Mouse (Mus musculus) limb, embryonic 10.5 days (tissue): ENCODE results near the gene Acss1. TPM values are rescaled to one million over a fixed set of nuclear protein-coding genes. Genes with fewer than 3 reads are reported as not detected.

ENCODE experiments used
- DNase-seq: peaks from one replicate; pipeline ENCODE4 v3.0.0-alpha.2; 2017; ENCODE audit warnings: low spot score
- H3K27ac ChIP-seq: fragments of 300-500 bp; sonication (generic); 2 replicates; pipeline ENCODE4 v1.5.1; 2016; ENCODE audit warnings: mild to moderate bottlenecking
- H3K27me3 ChIP-seq: fragments of 300-500 bp; sonication (generic); 2 replicates; pipeline ENCODE4 v1.6.1; 2016; ENCODE audit warnings: low read depth, mild to moderate bottlenecking; ENCODE audit not compliant: poor library complexity, severe bottlenecking
- H3K36me3 ChIP-seq: fragments of 300-500 bp; sonication (generic); 2 replicates; pipeline ENCODE4 v1.6.1; 2016; ENCODE audit warnings: mild to moderate bottlenecking, moderate library complexity
- H3K4me1 ChIP-seq: fragments of 300-500 bp; sonication (generic); 2 replicates; pipeline ENCODE4 v1.6.1; 2016
- H3K4me3 ChIP-seq: fragments of 300-500 bp; sonication (generic); 2 replicates; pipeline ENCODE4 v1.5.1; 2016; ENCODE audit warnings: mild to moderate bottlenecking, moderate library complexity
- H3K9me3 ChIP-seq: fragments of 300-500 bp; sonication (generic); replicated peaks from 2 replicates; pipeline ENCODE4 v1.6.1; 2016; ENCODE audit warnings: mild to moderate bottlenecking
- WGBS: fragments of 180-500 bp; shearing (Covaris S2); methylation state at CpG from one replicate; pipeline ENCODE4 v1.1.7; 2016; 5-methylcytosine and 5-hydroxymethylcytosine counted together
- polyA plus RNA-seq: library from polyadenylated mRNA; unstranded; fragments of >200 nt; fragmentation: Nextera tagmentation; extraction: Ambion mirVana; gene quantifications from 2 replicates; pipeline ENCODE4 v1.2.1, GENCODE M21; 2016

The Acss1 gene
- polyA plus RNA-seq, 1 experiment from 2014 or later, result 3.4 TPM

DNA sequence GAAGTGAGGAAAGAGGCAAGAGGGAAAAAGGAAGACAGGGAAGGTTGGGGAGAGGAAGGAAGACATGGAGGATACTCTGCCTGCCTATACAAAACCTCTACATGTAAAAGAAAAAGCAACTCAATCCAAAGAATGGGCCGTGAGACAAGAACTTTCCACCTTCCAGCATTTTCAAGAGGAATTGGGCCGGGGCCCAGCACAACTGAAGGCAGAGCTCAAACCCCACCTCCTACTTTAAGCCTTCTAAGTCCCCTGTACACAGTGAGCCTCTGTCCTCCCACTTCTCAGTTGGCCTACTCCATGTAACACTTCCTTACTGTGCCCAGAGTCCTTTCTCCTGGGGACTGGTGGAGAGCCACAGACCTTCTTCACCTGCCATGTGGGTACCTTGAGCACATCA is 6.3 kb downstream of the Acss1 start:
- no peak for DNase-seq
- Histone ChIP-seq H3K36me3 (no peaks in the 10 kb centered on the region), H3K27ac (no peak overlapping the region), H3K27me3 (peaks cover 18% of the 10 kb centered on the region), H3K9me3 (no peaks in the 10 kb centered on the region), H3K4me1 (no peaks in the 10 kb centered on the region), H3K4me3 (no peak overlapping the region)
- 76% methylated on average over 2 of the region's 2 CpGs for WGBS

DNA sequence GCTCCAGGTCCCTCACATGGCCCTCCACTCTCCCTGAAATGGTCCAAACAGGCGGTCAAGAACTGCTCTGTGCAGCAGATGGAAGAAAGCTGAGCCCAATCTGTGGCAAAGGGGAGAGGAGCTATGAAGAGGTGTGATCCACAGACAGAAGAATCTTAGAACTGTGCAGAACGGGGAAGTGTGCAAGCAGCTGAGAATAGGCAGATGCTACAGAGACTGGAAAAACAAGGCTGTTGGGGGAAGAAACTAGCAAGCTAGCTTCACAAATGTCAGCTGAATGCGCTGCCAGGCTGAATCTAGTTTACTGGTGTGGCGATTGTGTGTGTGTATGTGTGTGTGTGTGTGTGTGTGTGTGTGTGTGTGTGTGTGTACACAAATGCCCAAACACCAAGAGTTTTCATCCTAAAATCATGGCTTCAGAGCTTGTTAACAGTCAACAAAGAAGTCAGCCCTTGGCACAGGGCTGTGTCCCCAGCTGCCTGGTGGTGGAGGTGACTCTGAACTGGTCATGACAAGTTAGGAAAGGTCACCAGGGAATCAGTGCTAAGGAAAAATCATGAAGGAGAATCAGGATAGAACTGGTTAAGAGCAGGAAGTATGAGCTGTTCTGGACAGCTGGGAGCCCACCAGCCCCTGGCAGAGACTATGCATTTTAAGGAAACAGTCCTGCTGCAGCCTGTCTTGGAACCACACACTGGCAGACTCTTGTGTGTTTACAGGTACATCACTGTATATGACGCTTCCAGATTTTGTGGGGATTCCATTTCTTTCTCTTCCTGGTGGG is 7.4 kb downstream of the Acss1 start:
- H3K4me3 ChIP-seq, result no peak overlapping the region
- no peak overlapping the region for H3K27ac ChIP-seq
- 88% methylated on average over 5 of the region's 5 CpGs for WGBS
- no peaks in the 10 kb centered on the region for H3K4me1 ChIP-seq
- DNase-seq, result no peak
- H3K27me3 ChIP-seq, result peaks cover 9% of the 10 kb centered on the region; the same call in 1 of the 2 replicates
- no peaks in the 10 kb centered on the region for H3K36me3 ChIP-seq
- H3K9me3 ChIP-seq, result no peaks in the 10 kb centered on the region

DNA sequence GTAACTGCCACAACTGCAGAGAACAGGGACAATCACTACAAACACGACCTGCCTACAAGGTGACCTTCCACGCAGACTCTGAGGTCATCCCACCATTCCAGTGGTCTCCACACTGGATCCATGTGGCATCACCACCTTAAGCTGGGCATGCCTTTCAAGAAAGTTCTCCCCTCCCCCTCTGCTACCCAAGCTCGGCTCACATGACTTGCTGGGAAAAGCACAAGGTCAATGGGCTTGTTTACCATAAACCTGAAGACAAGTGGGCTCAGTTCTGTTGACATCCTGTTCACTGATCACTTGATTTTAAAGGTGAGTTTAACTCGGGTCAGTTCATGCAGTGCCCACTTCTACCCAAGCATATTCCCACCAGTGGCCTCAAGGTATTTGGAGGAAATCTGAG is 8.3 kb downstream of the Acss1 start:
- Histone ChIP-seq H3K36me3 (no peaks in the 10 kb centered on the region), H3K27ac (no peak overlapping the region), H3K4me1 (no peaks in the 10 kb centered on the region), H3K9me3 (no peaks in the 10 kb centered on the region), H3K27me3 (peaks cover under 1% of the 10 kb centered on the region; the same call in 1 of the 2 replicates), H3K4me3 (no peak overlapping the region)
- WGBS, result 60% methylated on average over 4 of the region's 4 CpGs
- DNase-seq, result no peak

DNA sequence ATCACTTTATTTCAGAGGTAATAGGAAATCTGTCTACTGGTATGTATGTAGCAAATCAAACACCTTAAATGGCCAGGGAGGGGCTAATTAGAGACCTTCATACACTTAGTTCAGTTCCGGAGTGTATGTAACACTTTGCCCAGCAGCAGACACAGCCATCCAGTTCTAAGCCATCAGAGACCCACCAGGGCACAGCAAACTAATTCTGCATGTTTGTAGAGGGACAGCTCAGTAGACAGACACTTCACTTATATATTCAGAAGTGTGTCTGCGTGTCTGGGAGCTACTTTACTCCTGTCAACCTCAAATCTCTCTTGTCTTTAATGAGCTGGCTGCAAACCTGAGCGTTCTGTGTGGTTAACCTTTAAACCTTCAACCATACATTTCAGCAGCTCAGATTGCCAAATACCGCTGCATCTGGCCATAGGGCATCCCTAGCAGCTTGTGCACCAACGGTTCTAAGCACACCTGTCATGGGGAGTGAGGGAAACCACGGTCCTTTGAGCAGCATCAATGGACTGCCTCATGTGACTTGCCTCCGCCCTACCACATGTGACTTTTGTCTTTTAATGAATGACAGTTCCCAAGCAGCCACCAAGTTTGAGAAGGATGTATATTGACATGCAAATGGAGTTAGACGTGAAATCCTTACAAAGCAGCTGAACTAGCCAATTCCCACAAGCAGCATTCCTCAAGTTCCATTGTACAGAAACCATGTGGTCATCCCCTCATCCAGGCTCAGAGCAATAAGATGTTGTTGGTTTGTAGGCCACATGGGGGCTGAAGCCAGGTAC is 11.1 kb downstream of the Acss1 start:
- DNase-seq, result no peak
- no peak overlapping the region for H3K27ac ChIP-seq
- no peak overlapping the region for H3K4me3 ChIP-seq
- no peaks in the 10 kb centered on the region for H3K36me3 ChIP-seq
- H3K27me3 ChIP-seq, result no peaks in the 10 kb centered on the region
- no peaks in the 10 kb centered on the region for H3K9me3 ChIP-seq
- WGBS, result 80% methylated on average over 8 of the region's 8 CpGs
- H3K4me1 ChIP-seq, result no peaks in the 10 kb centered on the region

DNA sequence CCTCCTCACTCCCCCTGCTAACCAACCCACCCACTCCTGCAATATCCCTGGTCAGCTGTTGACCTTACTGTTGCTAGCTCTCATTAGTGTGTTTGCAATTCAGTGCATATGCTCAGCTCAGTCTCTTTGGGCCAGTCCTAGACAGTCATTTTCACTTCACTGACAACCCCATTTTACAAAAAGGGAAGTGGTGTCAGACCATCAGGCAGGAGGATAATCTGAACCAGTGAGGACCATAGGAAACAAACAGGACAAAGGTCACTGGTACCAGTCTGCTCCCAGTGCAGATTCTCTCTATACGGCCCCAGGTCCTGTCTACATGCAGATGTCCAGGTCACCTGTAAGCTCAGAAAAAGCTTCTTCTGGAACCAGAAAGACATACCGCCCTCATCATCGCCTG is 12.2 kb downstream of the Acss1 start:
- no peak overlapping the region for H3K4me3 ChIP-seq
- H3K27ac ChIP-seq, result no peak overlapping the region
- H3K9me3 ChIP-seq, result no peaks in the 10 kb centered on the region
- peaks cover 3% of the 10 kb centered on the region for H3K4me1 ChIP-seq
- WGBS, result 94% methylated on average over 3 of the region's 3 CpGs
- DNase-seq, result no peak
- H3K36me3 ChIP-seq, result no peaks in the 10 kb centered on the region
- no peaks in the 10 kb centered on the region for H3K27me3 ChIP-seq

DNA sequence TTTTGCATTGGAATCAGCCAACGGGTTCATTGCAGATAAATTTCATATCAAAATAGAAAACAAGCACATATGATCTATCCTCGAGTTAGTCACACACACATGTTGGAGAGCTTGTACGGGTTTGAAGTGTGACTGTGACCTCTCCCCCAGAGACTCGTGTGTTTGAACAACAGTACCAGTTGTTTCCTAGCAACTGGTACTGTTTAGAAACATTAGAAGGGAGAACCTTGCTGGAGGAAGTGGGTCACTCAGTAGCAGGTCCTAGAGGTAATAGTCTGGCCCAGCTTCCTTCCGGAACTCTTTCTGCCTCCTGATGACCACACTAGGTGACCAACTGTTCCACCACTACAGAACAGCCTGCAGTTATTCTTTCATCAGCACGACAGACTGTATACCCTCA is 13.0 kb downstream of the Acss1 start:
- no peak overlapping the region for H3K27ac ChIP-seq
- H3K36me3 ChIP-seq, result no peaks in the 10 kb centered on the region
- no peaks in the 10 kb centered on the region for H3K9me3 ChIP-seq
- no peaks in the 10 kb centered on the region for H3K27me3 ChIP-seq
- WGBS, result 87% methylated on average over 6 of the region's 6 CpGs
- no peak overlapping the region for H3K4me3 ChIP-seq
- peaks cover 11% of the 10 kb centered on the region for H3K4me1 ChIP-seq
- DNase-seq, result no peak

DNA sequence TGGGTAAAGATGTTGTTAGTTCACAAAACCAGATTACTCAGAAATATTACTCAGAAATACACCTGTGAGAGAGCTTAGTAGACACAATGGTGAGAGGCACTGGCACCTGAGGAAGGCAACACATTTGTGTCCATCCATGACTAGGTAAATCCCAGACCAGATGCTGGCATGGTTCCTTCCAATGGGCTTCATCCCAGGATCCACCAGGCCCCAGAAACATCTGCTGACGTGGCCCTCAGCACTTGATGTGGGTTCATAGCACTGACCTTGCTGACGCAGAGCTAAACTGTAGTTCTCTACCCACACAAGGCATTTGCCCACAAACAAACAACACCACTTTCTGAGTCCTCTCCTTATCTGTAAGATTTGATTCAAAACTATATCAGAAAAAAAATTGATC is 13.5 kb downstream of the Acss1 start:
- Histone ChIP-seq H3K36me3 (no peaks in the 10 kb centered on the region), H3K4me1 (peaks cover 16% of the 10 kb centered on the region), H3K27ac (no peak overlapping the region), H3K27me3 (no peaks in the 10 kb centered on the region), H3K4me3 (no peak overlapping the region), H3K9me3 (no peaks in the 10 kb centered on the region)
- DNase-seq, result no peak
- 88% methylated on average over 2 of the region's 2 CpGs for WGBS

DNA sequence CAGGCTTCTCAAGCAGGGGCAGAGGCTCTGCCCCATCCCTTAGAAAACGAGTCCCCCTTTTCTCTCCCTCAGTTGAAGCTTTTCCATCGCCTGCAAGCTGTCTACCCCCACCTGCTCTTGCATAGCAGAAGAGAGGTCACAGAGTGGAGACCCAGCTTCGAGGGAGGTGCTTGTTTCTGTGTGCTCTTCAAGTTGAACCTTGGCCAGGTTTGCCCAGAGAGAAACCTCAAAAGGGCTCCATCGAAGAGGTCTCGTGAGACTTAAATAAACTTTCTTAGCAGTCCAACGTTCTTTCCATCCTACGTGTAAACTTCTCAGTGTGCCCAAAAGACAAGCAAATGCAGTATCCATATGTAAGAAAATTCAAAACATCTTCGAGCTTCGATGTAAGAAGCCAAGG is 16.9 kb downstream of the Acss1 start:
- 71% methylated on average over 9 of the region's 9 CpGs for WGBS
- no peak for DNase-seq
- H3K4me3 ChIP-seq, result no peak overlapping the region
- 0 out of 2 replicates have a peak overlapping the region, but pooled peaks have one; percentile 28 for H3K27ac ChIP-seq
- H3K4me1 ChIP-seq, result peaks cover 18% of the 10 kb centered on the region
- H3K36me3 ChIP-seq, result no peaks in the 10 kb centered on the region
- H3K9me3 ChIP-seq, result no peaks in the 10 kb centered on the region
- no peaks in the 10 kb centered on the region for H3K27me3 ChIP-seq

DNA sequence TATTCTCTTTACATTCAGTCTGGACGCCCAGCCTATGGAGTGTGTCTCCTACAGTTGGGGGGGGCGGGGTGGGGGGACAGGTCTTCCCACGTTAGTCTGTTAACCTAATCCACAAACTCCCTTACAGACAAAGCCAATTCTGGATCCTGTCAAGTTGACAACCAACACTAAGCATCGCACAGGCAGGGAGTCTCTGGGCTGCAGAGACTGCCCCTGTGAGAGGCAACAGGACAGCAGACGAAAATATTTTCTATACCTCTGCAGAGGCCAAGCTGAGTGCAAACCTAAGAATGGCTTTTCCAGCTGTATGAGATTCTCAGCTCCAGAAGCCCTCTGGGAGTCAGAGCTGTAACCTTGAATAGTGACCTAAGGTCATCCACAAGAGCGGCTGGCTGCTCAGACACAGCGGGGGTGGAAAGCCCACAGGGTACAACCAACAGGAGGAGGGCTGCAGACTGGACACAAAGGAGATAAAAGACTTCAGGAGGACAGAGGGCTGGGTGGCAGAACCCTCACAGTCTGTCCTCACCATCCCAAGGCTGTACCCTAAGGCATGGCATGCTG is 17.7 kb downstream of the Acss1 start:
- Histone ChIP-seq H3K27ac (0 out of 2 replicates have a peak overlapping the region, but pooled peaks have one; percentile 28), H3K9me3 (no peaks in the 10 kb centered on the region), H3K36me3 (no peaks in the 10 kb centered on the region), H3K4me3 (no peak overlapping the region), H3K27me3 (no peaks in the 10 kb centered on the region), H3K4me1 (peaks cover 18% of the 10 kb centered on the region)
- 4% methylated on average over 7 of the region's 7 CpGs for WGBS
- DNase-seq, result no peak

DNA sequence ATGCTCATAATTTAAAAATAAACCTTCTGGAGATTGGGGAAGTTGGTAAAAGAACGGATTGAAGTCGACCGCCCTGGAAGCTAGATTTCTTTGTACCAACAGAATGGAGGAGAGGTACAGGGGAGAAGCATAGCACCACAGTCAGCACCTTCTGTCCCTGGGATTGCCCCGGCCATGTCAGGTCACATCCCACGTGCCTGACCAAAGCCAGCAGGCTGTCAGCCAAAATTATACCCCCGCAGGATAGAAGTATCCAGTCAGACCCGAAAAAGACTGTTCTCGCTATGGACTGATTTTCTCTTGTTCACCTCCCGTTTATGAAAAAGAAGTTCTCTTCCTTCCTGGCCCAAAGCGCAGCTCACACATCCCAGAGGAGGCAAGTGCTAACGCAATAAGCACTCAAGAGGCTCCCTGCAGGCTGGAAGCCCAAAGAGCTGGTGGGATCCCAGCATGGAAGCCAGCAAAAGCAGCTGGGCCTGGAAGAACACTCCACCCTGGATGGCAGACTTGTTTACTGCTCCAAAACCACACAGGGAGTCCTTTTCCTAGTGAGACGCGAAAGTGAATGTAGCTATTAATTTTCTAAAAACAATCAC is 19.9 kb downstream of the Acss1 start:
- Histone ChIP-seq H3K27ac (no peak overlapping the region), H3K4me3 (no peak overlapping the region), H3K27me3 (no peaks in the 10 kb centered on the region), H3K9me3 (no peaks in the 10 kb centered on the region), H3K4me1 (peaks cover 18% of the 10 kb centered on the region), H3K36me3 (no peaks in the 10 kb centered on the region)
- 65% methylated on average over 13 of the region's 13 CpGs for WGBS
- DNase-seq, result no peak

DNA sequence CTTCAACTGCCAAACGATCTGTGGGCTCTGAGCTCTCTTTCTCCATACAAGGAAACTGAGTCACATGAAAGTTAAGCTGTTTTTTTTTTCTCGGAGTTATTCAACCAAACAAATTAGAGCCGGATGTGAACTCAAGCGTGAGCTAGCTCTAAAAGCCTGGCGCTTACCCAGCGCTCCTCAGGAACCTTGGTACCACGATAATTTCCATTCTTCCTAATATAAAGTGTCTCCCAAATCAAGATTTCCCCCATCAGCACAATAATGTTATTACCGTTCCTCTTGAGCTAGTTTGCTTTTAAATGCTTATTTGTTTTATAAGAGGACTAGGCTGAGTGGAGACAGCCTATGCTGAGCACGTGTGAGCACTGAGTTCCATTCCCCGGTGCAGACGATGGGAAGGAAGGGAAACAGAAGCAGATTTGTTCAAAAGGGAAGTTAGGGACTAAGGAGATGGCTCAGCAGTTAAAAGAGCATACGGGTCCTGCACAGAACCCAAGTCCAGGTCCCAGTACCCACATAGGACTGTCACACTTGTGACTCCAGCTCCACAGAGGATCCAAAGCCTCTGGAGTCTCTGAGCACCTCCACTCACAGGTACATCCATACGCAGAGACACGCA is 20.5 kb downstream of the Acss1 start:
- no peaks in the 10 kb centered on the region for H3K36me3 ChIP-seq
- H3K27ac ChIP-seq, result no peak overlapping the region
- H3K4me1 ChIP-seq, result peaks cover 18% of the 10 kb centered on the region
- no peak overlapping the region for H3K4me3 ChIP-seq
- H3K27me3 ChIP-seq, result no peaks in the 10 kb centered on the region
- 86% methylated on average over 14 of the region's 14 CpGs for WGBS
- no peak for DNase-seq
- no peaks in the 10 kb centered on the region for H3K9me3 ChIP-seq

DNA sequence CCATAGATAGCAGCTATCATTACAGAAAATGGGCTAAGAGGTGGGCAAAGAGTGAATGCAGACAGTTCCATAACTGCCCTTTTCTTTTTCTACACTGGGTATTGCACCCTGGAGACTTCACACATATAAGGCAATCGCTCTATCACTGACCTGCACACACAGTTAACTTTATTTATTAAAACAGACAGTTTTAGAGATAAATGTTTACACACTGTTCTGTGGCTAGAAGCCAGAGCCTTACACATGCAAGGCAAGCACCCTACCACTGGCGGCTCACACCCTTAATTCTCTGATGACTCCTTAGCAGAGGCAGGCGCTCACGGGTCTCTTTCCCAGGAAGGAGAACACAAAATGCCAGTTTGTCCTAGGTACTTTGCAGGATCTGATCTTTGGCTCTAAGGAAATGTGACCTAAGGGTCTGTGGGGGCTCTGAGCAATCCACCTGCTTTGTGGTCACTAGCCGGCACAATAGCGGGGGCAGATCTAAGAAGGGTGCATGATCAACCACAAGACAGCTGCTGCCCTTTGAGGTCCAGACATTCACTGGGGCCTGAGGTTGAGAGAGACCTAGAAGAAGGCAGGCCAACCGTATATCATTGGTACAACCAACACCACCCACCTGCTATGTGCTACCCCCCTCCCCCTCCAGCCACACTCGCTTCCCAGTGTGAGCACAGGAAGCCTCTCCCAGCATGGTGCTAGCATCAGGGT is 21.7 kb downstream of the Acss1 start:
- peaks cover 18% of the 10 kb centered on the region for H3K4me1 ChIP-seq
- no peak overlapping the region for H3K27ac ChIP-seq
- no peak overlapping the region for H3K4me3 ChIP-seq
- no peak for DNase-seq
- H3K36me3 ChIP-seq, result no peaks in the 10 kb centered on the region
- no peaks in the 10 kb centered on the region for H3K27me3 ChIP-seq
- 86% methylated on average over 8 of the region's 8 CpGs for WGBS
- H3K9me3 ChIP-seq, result no peaks in the 10 kb centered on the region
